Mouse (Mus musculus): ENCODE data around the gene Dcps. TPM values are rescaled to one million over a fixed set of nuclear protein-coding genes. Genes with fewer than 3 reads are reported as not detected.
A peak's percentile ranks its signal among the peaks of the same experiment; 100 is the strongest.

Dcps gene
- total and polyA plus RNA-seq, 3 experiments = 39.1 to 84.2 (median 53.4) TPM

GRCm38 (mm10) chr9:35183359-35183758 lies 7.5 kb upstream of the Dcps start:
- H3K4me3 ChIP-seq (ENCODE audit: low read depth, low read length) = no peak overlapping the region
- peaks cover 9% of the 10 kb centered on the region for H3K4me1 ChIP-seq (ENCODE audit: insufficient read depth, low read depth, low read length)
- no peaks in the 10 kb centered on the region for H3K27me3 ChIP-seq (ENCODE audit: insufficient read depth, low read length)
- DNase-seq (ENCODE audit: low spot score) = no peak
- TF ChIP-seq POLR2AphosphoS5 (IDR thresholded peaks at IDR 0.05; ENCODE audit: insufficient replicate concordance, low read depth, low read length) (no peak), GATA2 (IDR thresholded peaks at IDR 0.05; ENCODE audit: borderline replicate concordance, low read depth, low read length) (no peak), TAL1 (conservative IDR thresholded peaks at IDR 0.05; ENCODE audit: low read depth, low read length) (no peak), CTCF (IDR thresholded peaks at IDR 0.05; ENCODE audit: low read depth, low read length) (no peak)
- no peak for ATAC-seq (ENCODE audit: extremely low read depth, insufficient number of reproducible peaks, low FRiP score, poor library complexity, severe bottlenecking)
- peaks cover 25% of the 10 kb centered on the region for H3K36me3 ChIP-seq (replicated peaks)
- no peaks in the 10 kb centered on the region for H3K9me3 ChIP-seq (replicated peaks)

- DNase-seq (ENCODE audit: low spot score) = no peak
- Histone ChIP-seq H3K4me1 (ENCODE audit: insufficient read depth, low read depth, low read length) (peaks cover 9% of the 10 kb centered on the region), H3K36me3 (replicated peaks) (peaks cover 21% of the 10 kb centered on the region), H3K4me3 (ENCODE audit: low read depth, low read length) (no peak overlapping the region), H3K9me3 (replicated peaks) (no peaks in the 10 kb centered on the region), H3K27me3 (ENCODE audit: insufficient read depth, low read length) (no peaks in the 10 kb centered on the region)
- no peak for TF ChIP-seq GATA1 (IDR thresholded peaks at IDR 0.05; ENCODE audit: borderline replicate concordance, low read length)
- TF ChIP-seq TAL1 (conservative IDR thresholded peaks at IDR 0.05; ENCODE audit: low read depth, low read length) = no peak
- ATAC-seq (ENCODE audit: extremely low read depth, insufficient number of reproducible peaks, low FRiP score, poor library complexity, severe bottlenecking) = no peak
Observed at GRCm38 (mm10) chr9:35182832-35183231, 7.0 kb upstream of the Dcps start.

- H3K4me1 ChIP-seq (ENCODE audit: insufficient read depth, low read depth, low read length) = peaks cover 16% of the 10 kb centered on the region
- DNase-seq (ENCODE audit: low spot score) = no peak
- TF ChIP-seq GATA2 (IDR thresholded peaks at IDR 0.05; ENCODE audit: borderline replicate concordance, low read depth, low read length) (no peak), CTCF (IDR thresholded peaks at IDR 0.05; ENCODE audit: low read depth, low read length) (no peak), GATA1 (IDR thresholded peaks at IDR 0.05; ENCODE audit: borderline replicate concordance, low read length) (no peak), TAL1 (conservative IDR thresholded peaks at IDR 0.05; ENCODE audit: low read depth, low read length) (no peak), POLR2AphosphoS5 (IDR thresholded peaks at IDR 0.05; ENCODE audit: insufficient replicate concordance, low read depth, low read length) (no peak)
- H3K36me3 ChIP-seq (replicated peaks) = peaks cover 25% of the 10 kb centered on the region
- no peaks in the 10 kb centered on the region for H3K9me3 ChIP-seq (replicated peaks)
- peak overlapping the region; percentile 73 for H3K4me3 ChIP-seq (ENCODE audit: low read depth, low read length)
- H3K27me3 ChIP-seq (ENCODE audit: insufficient read depth, low read length) = no peaks in the 10 kb centered on the region
- ATAC-seq (ENCODE audit: extremely low read depth, insufficient number of reproducible peaks, low FRiP score, poor library complexity, severe bottlenecking) = no peak
Observed at GRCm38 (mm10) chr9:35176124-35176659, 331 bp upstream of the Dcps start.

DNA sequence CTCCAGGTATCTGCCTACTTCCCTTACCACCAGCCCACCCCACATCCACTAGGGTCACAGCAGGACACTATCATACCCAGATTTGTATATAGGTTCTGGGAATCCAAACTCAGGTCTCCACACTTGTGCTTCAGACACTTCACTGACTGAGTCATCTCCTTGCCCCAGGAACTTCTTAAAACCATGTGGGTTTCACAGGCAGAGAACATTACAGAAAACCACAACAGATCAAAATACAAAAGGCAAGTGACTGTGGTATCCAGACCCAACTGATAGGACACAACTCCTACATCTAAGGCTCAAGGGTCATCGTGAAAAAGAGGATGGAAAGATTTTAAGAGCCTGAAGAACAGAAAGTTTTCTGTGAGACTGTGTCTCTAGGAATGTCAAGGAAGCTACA lies 2.5 kb downstream of the Dcps start:
- Histone ChIP-seq H3K27me3 (ENCODE audit: insufficient read depth, low read length) (no peaks in the 10 kb centered on the region), H3K36me3 (replicated peaks) (peaks cover 52% of the 10 kb centered on the region), H3K4me3 (ENCODE audit: low read depth, low read length) (no peak overlapping the region), H3K4me1 (ENCODE audit: insufficient read depth, low read depth, low read length) (peaks cover 16% of the 10 kb centered on the region), H3K9me3 (replicated peaks) (no peaks in the 10 kb centered on the region)
- no peak for ATAC-seq (ENCODE audit: extremely low read depth, insufficient number of reproducible peaks, low FRiP score, poor library complexity, severe bottlenecking)
- TF ChIP-seq GATA2 (IDR thresholded peaks at IDR 0.05; ENCODE audit: borderline replicate concordance, low read depth, low read length) = no peak
- TF ChIP-seq CTCF (IDR thresholded peaks at IDR 0.05; ENCODE audit: low read depth, low read length) = no peak
- TF ChIP-seq POLR2AphosphoS5 (IDR thresholded peaks at IDR 0.05; ENCODE audit: insufficient replicate concordance, low read depth, low read length) = no peak
- TF ChIP-seq TAL1 (conservative IDR thresholded peaks at IDR 0.05; ENCODE audit: low read depth, low read length) = no peak
- TF ChIP-seq GATA1 (IDR thresholded peaks at IDR 0.05; ENCODE audit: borderline replicate concordance, low read length) = no peak
- no peak for DNase-seq (ENCODE audit: low spot score)

DNA sequence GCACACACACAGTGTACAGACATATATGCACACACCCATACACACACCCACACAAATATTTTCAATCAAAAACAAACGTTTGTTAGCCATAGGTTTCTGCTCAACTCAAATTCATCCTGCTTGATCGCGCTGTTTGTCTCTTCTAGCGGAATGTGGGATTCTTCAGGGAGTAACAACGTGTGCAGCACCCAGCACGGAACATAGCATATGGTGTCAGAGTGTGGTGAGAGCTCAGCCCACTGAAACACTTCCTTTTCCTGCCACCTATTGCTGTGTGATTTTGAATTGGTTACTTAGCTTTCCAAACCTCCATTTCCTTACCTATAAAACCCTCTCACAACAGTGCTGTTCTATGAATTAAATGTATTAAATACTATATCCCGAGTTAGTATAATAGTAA lies 5.8 kb downstream of the Dcps start:
- H3K4me1 ChIP-seq (ENCODE audit: insufficient read depth, low read depth, low read length) = peaks cover 13% of the 10 kb centered on the region
- no peak for TF ChIP-seq GATA1 (IDR thresholded peaks at IDR 0.05; ENCODE audit: borderline replicate concordance, low read length)
- no peak for TF ChIP-seq TAL1 (conservative IDR thresholded peaks at IDR 0.05; ENCODE audit: low read depth, low read length)
- no peak for TF ChIP-seq POLR2AphosphoS5 (IDR thresholded peaks at IDR 0.05; ENCODE audit: insufficient replicate concordance, low read depth, low read length)
- TF ChIP-seq GATA2 (IDR thresholded peaks at IDR 0.05; ENCODE audit: borderline replicate concordance, low read depth, low read length) = no peak
- no peak for TF ChIP-seq CTCF (IDR thresholded peaks at IDR 0.05; ENCODE audit: low read depth, low read length)
- no peaks in the 10 kb centered on the region for H3K27me3 ChIP-seq (ENCODE audit: insufficient read depth, low read length)
- peaks cover 81% of the 10 kb centered on the region for H3K36me3 ChIP-seq (replicated peaks)
- DNase-seq (ENCODE audit: low spot score) (no peak), ATAC-seq (ENCODE audit: extremely low read depth, insufficient number of reproducible peaks, low FRiP score, poor library complexity, severe bottlenecking) (no peak)
- H3K9me3 ChIP-seq (replicated peaks) = no peaks in the 10 kb centered on the region
- no peak overlapping the region for H3K4me3 ChIP-seq (ENCODE audit: low read depth, low read length)

DNA sequence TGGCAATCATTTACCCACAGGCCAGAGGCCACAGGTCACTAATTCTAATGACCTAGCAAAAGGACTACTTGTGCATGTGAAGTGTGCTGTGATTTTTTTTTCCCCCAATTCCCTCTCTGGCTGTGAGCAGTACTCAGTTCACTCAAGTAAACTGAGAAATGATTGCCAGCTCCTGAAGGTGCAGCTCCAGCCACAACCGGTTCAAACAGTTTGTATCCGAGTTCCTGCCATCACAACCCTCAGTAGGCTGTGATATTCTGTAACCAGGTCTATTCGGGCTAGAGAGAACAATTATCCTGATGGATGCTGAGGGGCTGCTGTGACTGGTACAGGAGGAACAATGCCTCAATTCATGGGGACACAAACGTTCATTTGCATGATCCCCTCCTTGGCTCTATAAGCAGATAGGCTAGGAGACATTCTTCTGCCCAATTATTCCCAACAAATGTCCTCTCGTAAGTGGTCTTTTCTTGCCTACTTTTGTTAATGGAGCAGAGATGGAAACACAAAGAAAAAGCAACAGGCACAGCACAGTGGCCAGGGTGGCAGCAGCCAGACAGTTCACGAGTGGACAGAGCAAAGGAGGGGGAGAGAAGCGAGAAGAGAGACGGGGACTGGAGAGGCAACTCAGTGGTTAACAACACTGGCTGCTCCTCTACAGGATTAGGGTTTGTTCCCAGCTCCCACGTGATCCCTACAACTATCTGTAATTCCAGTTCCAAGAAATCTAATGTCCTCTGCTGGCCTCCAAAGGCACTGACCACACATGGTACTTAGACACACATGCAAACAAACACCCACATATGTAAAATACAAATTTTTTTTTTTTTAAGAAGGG lies 8.8 kb downstream of the Dcps start:
- Histone ChIP-seq H3K9me3 (replicated peaks) (no peaks in the 10 kb centered on the region), H3K4me3 (ENCODE audit: low read depth, low read length) (no peak overlapping the region), H3K4me1 (ENCODE audit: insufficient read depth, low read depth, low read length) (peaks cover 3% of the 10 kb centered on the region; the same call in 1 of the 2 replicates), H3K27me3 (ENCODE audit: insufficient read depth, low read length) (no peaks in the 10 kb centered on the region), H3K36me3 (replicated peaks) (peaks cover 90% of the 10 kb centered on the region)
- TF ChIP-seq CTCF (IDR thresholded peaks at IDR 0.05; ENCODE audit: low read depth, low read length) (no peak), GATA2 (IDR thresholded peaks at IDR 0.05; ENCODE audit: borderline replicate concordance, low read depth, low read length) (no peak), TAL1 (conservative IDR thresholded peaks at IDR 0.05; ENCODE audit: low read depth, low read length) (no peak)
- ATAC-seq (ENCODE audit: extremely low read depth, insufficient number of reproducible peaks, low FRiP score, poor library complexity, severe bottlenecking) = no peak
- DNase-seq (ENCODE audit: low spot score) = no peak

Data from G1E (cell line).